31 mouse cellular contexts compared by ENCODE assay signal in the genomic region with DNA sequence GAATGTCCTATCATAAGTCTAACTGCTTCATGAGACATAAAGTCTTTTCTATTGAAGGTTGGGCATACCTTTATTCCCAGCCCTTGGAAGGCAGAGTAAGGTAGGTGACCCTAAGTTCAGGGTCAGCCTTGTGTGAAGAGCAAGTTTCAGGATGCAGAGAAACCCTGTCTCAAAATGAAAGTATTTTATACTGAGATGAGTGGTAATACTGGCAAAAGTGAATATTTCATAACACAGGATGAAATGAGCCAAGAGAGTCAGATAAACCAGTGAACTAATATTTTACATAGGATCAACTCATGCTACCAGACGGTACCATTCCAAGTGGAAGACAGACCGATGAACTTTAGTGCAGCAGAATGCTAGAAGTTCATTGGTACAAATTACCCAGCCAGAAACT. TPM values are rescaled to one million over a fixed set of nuclear protein-coding genes. Genes with fewer than 3 reads are reported as not detected.
"Had no signal": no experiment of that assay in that cellular context is flagged by ENCODE, and none has a peak within 500 bp of the region (broad histone marks: within the 10 kb centered on the region; RNA-seq: fewer than 3 reads in every experiment).

No protein-coding gene starts in this region.

- H3K4me2 ChIP-seq: liver, embryonic 13.5 days; midbrain, embryonic 11.5 days had no signal

- H3K9ac ChIP-seq: liver, embryonic 13.5 days had no signal

- DNase-seq: kidney, adult 9 months; kidney, postnatal 14 days; kidney, postnatal 4 days; layer of hippocampus, adult 9-11 months; liver, embryonic 13.5 days; lung, adult 2 months; lung, postnatal 14 days; lung, postnatal 4 days; midbrain, embryonic 14.5 days; thymus, adult 18-20 months; thymus, postnatal 4 days had no signal

- H3K9me3 ChIP-seq: liver, embryonic 13.5 days had no signal

- H3K36me3 ChIP-seq: liver, embryonic 13.5 days had no signal

- H3K4me3 ChIP-seq: liver, embryonic 13.5 days had no signal

- H3K27ac ChIP-seq: liver, embryonic 13.5 days had no signal

RNA-seq across cellular contexts. Expression of gene Gm11032, which starts 21.5 kb away (rescaled TPM):
- total RNA-seq: layer of hippocampus, adult 18-20 months; layer of hippocampus, postnatal 25 days; left cerebral cortex, adult 18-20 months; left cerebral cortex, postnatal 10 days; left cerebral cortex, postnatal 36 days; liver, adult 2 months; megakaryocyte-erythroid progenitor cell, adult 5-6 weeks; midbrain, postnatal 0 days had no signal
- polyA plus RNA-seq: kidney, embryonic 16.5 days; limb, embryonic 11.5 days; limb, embryonic 14.5 days; liver, adult 2 months; liver, embryonic 13.5 days; liver, embryonic 16.5 days; lung, adult 2 months; lung, embryonic 16.5 days; midbrain, embryonic 11.5 days; midbrain, embryonic 14.5 days; midbrain, postnatal 0 days; neural tube, embryonic 11.5 days; neural tube, embryonic 14.5 days; small intestine, adult 2 months; spleen, adult 2 months; stomach, embryonic 16.5 days; testis, adult 2 months had no signal
